Mouse (Mus musculus) E14TG2a.4 (cell line): ENCODE measurements around the gene Dpagt1.

Source experiments
- CTCF ChIP-seq: conservative IDR thresholded peaks from 2 replicates; pipeline ENCODE4 v1.5.1; 2014; ENCODE audit warnings: low read length
- NANOG ChIP-seq: IDR thresholded peaks from 2 replicates; pipeline ENCODE4 v1.6.1; 2014; ENCODE audit warnings: borderline replicate concordance, low read length, mixed read lengths

- TF ChIP-seq CTCF: no peak
- no peak for TF ChIP-seq NANOG
Observed at GRCm38 (mm10) chr9:44342173-44342572, 16.4 kb downstream of the Dpagt1 start.
